Mouse (Mus musculus) MEL (cell line): ENCODE results near the gene A630023A22Rik. TPM values are rescaled to one million over a fixed set of nuclear protein-coding genes. Genes with fewer than 3 reads are reported as not detected.

Experiments used
- DNase-seq: peaks from one replicate; pipeline ENCODE4 v3.0.0; 2011; ENCODE audit warnings: low read depth, low spot score
- H3K27ac ChIP-seq: 2 replicates; pipeline ENCODE4 v1.5.1; 2012; ENCODE audit warnings: low read depth, mild to moderate bottlenecking, control low read depth, low read length, moderate library complexity; ENCODE audit not compliant: control insufficient read depth
- H3K27me3 ChIP-seq, 2 experiments: fragments of 150-350 bp in 1 of 2; sonication (generic) in 1 of 2; 2 replicates each; pipeline ENCODE4 v1.6.1; 2012; ENCODE audit warnings: low read length in 2 of 2, mild to moderate bottlenecking in 2 of 2, improper control_type of control experiment in 1 of 2, moderate library complexity in 1 of 2; ENCODE audit not compliant: insufficient read depth in 2 of 2, control insufficient read depth in 1 of 2
- H3K36me3 ChIP-seq, 2 experiments: 2 replicates each; pipeline ENCODE4 v1.6.1; 2012 to 2014; ENCODE audit warnings: low read length in 2 of 2, improper control_type of control experiment in 1 of 2, inconsistent platforms in 1 of 2, mild to moderate bottlenecking in 1 of 2; ENCODE audit not compliant: insufficient read depth in 2 of 2, control insufficient read depth in 1 of 2
- H3K4me1 ChIP-seq, 2 experiments: fragments of 150-350 bp in 1 of 2; sonication (generic) in 1 of 2; 2 replicates each; pipeline ENCODE4 v1.6.1; 2012; ENCODE audit warnings: low read length in 2 of 2, improper control_type of control experiment in 1 of 2, mild to moderate bottlenecking in 1 of 2; ENCODE audit not compliant: insufficient read depth in 2 of 2, control insufficient read depth in 1 of 2
- H3K4me3 ChIP-seq, 2 experiments: fragments of 150-350 bp in 1 of 2; sonication (generic) in 1 of 2; 2 replicates each; pipeline ENCODE4 v1.5.1; 2012; ENCODE audit warnings: low read depth in 2 of 2, low read length in 2 of 2, mild to moderate bottlenecking in 2 of 2, moderate library complexity in 2 of 2, control low read depth in 1 of 2, improper control_type of control experiment in 1 of 2; ENCODE audit not compliant: control insufficient read depth in 1 of 2, insufficient read depth in 1 of 2
- H3K79me2 ChIP-seq: 2 replicates; pipeline ENCODE4 v1.6.1; 2012; ENCODE audit warnings: mild to moderate bottlenecking, low read length, moderate library complexity; ENCODE audit not compliant: control insufficient read depth, poor library complexity, insufficient read depth
- H3K9ac ChIP-seq: 2 replicates; pipeline ENCODE4 v1.6.1; 2012; ENCODE audit warnings: low read depth, mild to moderate bottlenecking, control low read depth, low read length, moderate library complexity; ENCODE audit not compliant: control insufficient read depth, poor library complexity, severe bottlenecking
- H3K9me3 ChIP-seq: fragments of 150-350 bp; sonication (generic); replicated peaks from 2 replicates; pipeline ENCODE4 v1.6.1; 2012; ENCODE audit warnings: mild to moderate bottlenecking, low read length, improper control_type of control experiment, moderate library complexity; ENCODE audit not compliant: insufficient read depth
- BHLHE40 ChIP-seq: IDR thresholded peaks from 2 replicates; pipeline ENCODE4 v1.6.1; 2012; ENCODE audit warnings: low read depth, mild to moderate bottlenecking, inconsistent platforms, low read length, improper control_type of control experiment, borderline replicate concordance
- CHD1 ChIP-seq: IDR thresholded peaks from 2 replicates; pipeline ENCODE4 v1.6.1; 2012; ENCODE audit warnings: low read depth, mild to moderate bottlenecking, inconsistent platforms, low read length, improper control_type of control experiment
- CHD2 ChIP-seq: IDR thresholded peaks from 2 replicates; pipeline ENCODE4 v1.6.1; 2011; ENCODE audit warnings: low read length, improper control_type of control experiment
- ELF1 ChIP-seq: IDR thresholded peaks from 2 replicates; pipeline ENCODE4 v1.6.1; 2014; ENCODE audit warnings: low read depth, mild to moderate bottlenecking, inconsistent platforms, low read length, improper control_type of control experiment, moderate library complexity
- HCFC1 ChIP-seq: IDR thresholded peaks from 2 replicates; pipeline ENCODE4 v1.6.1; 2012; ENCODE audit warnings: low read depth, mild to moderate bottlenecking, inconsistent platforms, low read length, improper control_type of control experiment, moderate library complexity
- MAZ ChIP-seq: IDR thresholded peaks from 2 replicates; pipeline ENCODE4 v1.6.1; 2012; ENCODE audit warnings: low read depth, mild to moderate bottlenecking, inconsistent platforms, low read length, improper control_type of control experiment
- MEF2A ChIP-seq: IDR thresholded peaks from 2 replicates; pipeline ENCODE4 v1.6.1; 2014; ENCODE audit warnings: low read depth, mild to moderate bottlenecking, inconsistent platforms, low read length, improper control_type of control experiment; ENCODE audit not compliant: poor library complexity, insufficient replicate concordance, severe bottlenecking; ENCODE audit errors: extremely low read depth
- MYC ChIP-seq: IDR thresholded peaks from 2 replicates; pipeline ENCODE4 v1.6.1; 2011; ENCODE audit warnings: low read depth, mild to moderate bottlenecking, low read length, improper control_type of control experiment, moderate library complexity
- NELFE ChIP-seq: IDR thresholded peaks from 2 replicates; pipeline ENCODE4 v1.6.1; 2011; ENCODE audit warnings: low read depth, low read length, improper control_type of control experiment
- NRF1 ChIP-seq: IDR thresholded peaks from 2 replicates; pipeline ENCODE4 v1.6.1; 2014; ENCODE audit warnings: low read depth, mild to moderate bottlenecking, inconsistent platforms, low read length, improper control_type of control experiment, moderate library complexity; ENCODE audit not compliant: poor library complexity, insufficient read depth, severe bottlenecking
- POLR2A ChIP-seq, 2 experiments: IDR thresholded peaks; 2 replicates each; pipeline ENCODE4 v1.6.1; 2011 to 2012; ENCODE audit warnings: low read length in 2 of 2, mild to moderate bottlenecking in 2 of 2, control low read depth in 1 of 2, improper control_type of control experiment in 1 of 2, low read depth in 1 of 2, moderate library complexity in 1 of 2; ENCODE audit not compliant: control insufficient read depth in 1 of 2, insufficient read depth in 1 of 2, poor library complexity in 1 of 2
- POLR2AphosphoS5 ChIP-seq: IDR thresholded peaks from 2 replicates; pipeline ENCODE4 v1.6.1; 2012; ENCODE audit warnings: low read depth, borderline replicate concordance, mild to moderate bottlenecking, inconsistent platforms, low read length, moderate library complexity, mixed read lengths
- RAD21 ChIP-seq: IDR thresholded peaks from 2 replicates; pipeline ENCODE4 v1.6.1; 2011; ENCODE audit warnings: mild to moderate bottlenecking, low read depth, low read length, improper control_type of control experiment
- RCOR1 ChIP-seq: IDR thresholded peaks from 2 replicates; pipeline ENCODE4 v1.6.1; 2012; ENCODE audit warnings: low read depth, mild to moderate bottlenecking, inconsistent platforms, low read length, improper control_type of control experiment
- SIN3A ChIP-seq: IDR thresholded peaks from 2 replicates; pipeline ENCODE4 v1.6.1; 2012; ENCODE audit warnings: low read length, improper control_type of control experiment, inconsistent platforms
- TAL1 ChIP-seq: IDR thresholded peaks from 2 replicates; pipeline ENCODE4 v1.6.1; 2012; ENCODE audit warnings: mild to moderate bottlenecking, inconsistent platforms, low read length, moderate library complexity, mixed read lengths
- TBP ChIP-seq: IDR thresholded peaks from 2 replicates; pipeline ENCODE4 v1.8.0; 2011; ENCODE audit warnings: low read depth, low read length, improper control_type of control experiment
- TCF12 ChIP-seq: IDR thresholded peaks from 2 replicates; pipeline ENCODE4 v1.6.1; 2014; ENCODE audit warnings: low read depth, mild to moderate bottlenecking, inconsistent platforms, low read length, improper control_type of control experiment, moderate library complexity
- USF1 ChIP-seq: IDR thresholded peaks from 2 replicates; pipeline ENCODE4 v1.6.1; 2014; ENCODE audit warnings: low read depth, mild to moderate bottlenecking, inconsistent platforms, low read length, improper control_type of control experiment, moderate library complexity
- ZC3H11A ChIP-seq: IDR thresholded peaks from 2 replicates; pipeline ENCODE4 v1.6.1; 2012; ENCODE audit warnings: low read depth, mild to moderate bottlenecking, inconsistent platforms, low read length, improper control_type of control experiment
- ZKSCAN1 ChIP-seq: IDR thresholded peaks from 2 replicates; pipeline ENCODE4 v1.6.1; 2012; ENCODE audit warnings: low read depth, mild to moderate bottlenecking, inconsistent platforms, low read length, improper control_type of control experiment, moderate library complexity
- polyA plus RNA-seq, 2 experiments: library from polyadenylated mRNA; stranded (reverse) in 1 of 2; unstranded in 1 of 2; fragments of >175 nt in 1 of 2; fragments of >200 nt in 1 of 2; gene quantifications; 2 replicates each; pipeline versions ENCODE4 v1.2.1 to v1.2.4; 2012; ENCODE audit warnings: low replicate concordance in 2 of 2, low read depth in 1 of 2; ENCODE audit not compliant: insufficient read length in 2 of 2, insufficient read depth in 1 of 2, missing spikeins in 1 of 2
- total RNA-seq: library from RNA; depleted of rRNA; stranded (reverse); fragments of 300-350 nt; gene quantifications from 2 replicates; pipeline ENCODE4 v1.2.3, GENCODE M21; 2012

Gene A630023A22Rik
- total and polyA plus RNA-seq, 3 experiments: not detected

GRCm38 (mm10) chr14:34142915-34143314, 40.4 kb upstream of the A630023A22Rik start:
- Histone ChIP-seq H3K27me3 (no peaks in the 10 kb centered on the region; a peak in 1 of 4 replicates), H3K4me1 (no peaks in the 10 kb centered on the region), H3K4me3 (no peak overlapping the region), H3K79me2 (no peaks in the 10 kb centered on the region), H3K36me3 (no peaks in the 10 kb centered on the region), H3K9me3 (no peaks in the 10 kb centered on the region), H3K27ac (no peak overlapping the region), H3K9ac (no peak overlapping the region)
- TF ChIP-seq RCOR1: no peak
- TF ChIP-seq CHD1: no peak
- no peak for TF ChIP-seq TAL1
- no peak for TF ChIP-seq HCFC1
- TF ChIP-seq SIN3A: no peak
- TF ChIP-seq BHLHE40: no peak
- no peak for TF ChIP-seq POLR2A (IDR thresholded peaks at IDR 0.05; ENCODE audit: control insufficient read depth in 1 of 2, insufficient read depth in 1 of 2, low read depth in 1 of 2, low read length in 2 of 2, poor library complexity in 1 of 2)
- no peak for TF ChIP-seq RAD21
- no peak for TF ChIP-seq ZKSCAN1
- TF ChIP-seq, all 39 proteins: peak for 0
- no peak for DNase-seq

- Histone ChIP-seq H3K4me1 (no peaks in the 10 kb centered on the region), H3K4me3 (no peak overlapping the region), H3K79me2 (no peaks in the 10 kb centered on the region), H3K27me3 (no peaks in the 10 kb centered on the region; a peak in 1 of 4 replicates), H3K9me3 (no peaks in the 10 kb centered on the region), H3K27ac (no peak overlapping the region), H3K36me3 (no peaks in the 10 kb centered on the region), H3K9ac (no peak overlapping the region)
- DNase-seq: no peak
- TF ChIP-seq TBP (no peak), POLR2AphosphoS5 (no peak)
Measured at GRCm38 (mm10) chr14:34142316-34142715, 39.8 kb upstream of the A630023A22Rik start.

- no peak for DNase-seq
- H3K9me3 ChIP-seq: no peaks in the 10 kb centered on the region
- no peak overlapping the region for H3K9ac ChIP-seq
- TF ChIP-seq HCFC1 (no peak), NRF1 (no peak), MEF2A (no peak), CHD2 (no peak), BHLHE40 (no peak), NELFE (no peak), CHD1 (no peak), ELF1 (no peak), MYC (no peak), MAZ (no peak), TCF12 (no peak), ZKSCAN1 (no peak), ZC3H11A (no peak), USF1 (no peak)
- H3K36me3 ChIP-seq: no peaks in the 10 kb centered on the region
- H3K27me3 ChIP-seq: no peaks in the 10 kb centered on the region; a peak in 1 of 4 replicates
- no peaks in the 10 kb centered on the region for H3K4me1 ChIP-seq
- H3K4me3 ChIP-seq: no peak overlapping the region
- no peak overlapping the region for H3K27ac ChIP-seq
- H3K79me2 ChIP-seq: no peaks in the 10 kb centered on the region
Measured at GRCm38 (mm10) chr14:34139671-34140664, 37.4 kb upstream of the A630023A22Rik start.
